Mouse (Mus musculus) forebrain, embryonic 14.5 days (tissue): ENCODE measurements around the gene Crb3. TPM values are rescaled to one million over a fixed set of nuclear protein-coding genes. Genes with fewer than 3 reads are reported as not detected.
"Not testable (repeated sequence)": the region's sequence is repeated elsewhere in the genome, so short reads cannot be mapped to it uniquely, and the experiment has no call there.

ENCODE experiments used
- ATAC-seq: fragments of 200-750 bp; cut with Nextera tagmentation; 2 replicates; pipeline ENCODE4 v1.8.0; 2017; ENCODE audit warnings: mild to moderate bottlenecking, moderate library complexity
- DNase-seq: peaks from one replicate; pipeline ENCODE4 v3.0.0-alpha.2; 2015; ENCODE audit warnings: low spot score
- H3K27ac ChIP-seq: fragments of 300-500 bp; sonication (generic); 2 replicates; pipeline ENCODE4 v1.5.1; 2014; ENCODE audit warnings: low read depth, mild to moderate bottlenecking, control low read depth, low read length, moderate library complexity
- H3K27me3 ChIP-seq: fragments of 300-500 bp; sonication (generic); replicated peaks from 2 replicates; pipeline ENCODE4 v1.6.1; 2014; ENCODE audit warnings: low read length, control low read depth, mixed read lengths; ENCODE audit not compliant: control insufficient read depth, insufficient read depth
- H3K36me3 ChIP-seq: fragments of 300-500 bp; sonication (generic); 2 replicates; pipeline ENCODE4 v1.6.1; 2014; ENCODE audit warnings: low read length, control low read depth; ENCODE audit not compliant: control insufficient read depth, insufficient read depth
- H3K4me1 ChIP-seq: fragments of 300-500 bp; sonication (generic); 2 replicates; pipeline ENCODE4 v1.6.1; 2014; ENCODE audit warnings: antibody characterized with exemption, low read length, control low read depth; ENCODE audit not compliant: control insufficient read depth, insufficient read depth
- H3K4me2 ChIP-seq: fragments of 300-500 bp; sonication (generic); 2 replicates; pipeline ENCODE4 v1.6.1; 2014; ENCODE audit warnings: mild to moderate bottlenecking, control low read depth, low read length
- H3K4me3 ChIP-seq: fragments of 300-500 bp; sonication (generic); 2 replicates; pipeline ENCODE4 v1.5.1; 2014; ENCODE audit warnings: low read depth, low read length, control low read depth
- H3K9ac ChIP-seq: fragments of 300-500 bp; sonication (generic); 2 replicates; pipeline ENCODE4 v1.6.1; 2014; ENCODE audit warnings: mild to moderate bottlenecking, low read length, control low read depth, moderate library complexity
- H3K9me3 ChIP-seq: fragments of 300-500 bp; sonication (generic); replicated peaks from 2 replicates; pipeline ENCODE4 v1.6.1; 2016; ENCODE audit warnings: low read length, control low read depth, mixed read lengths; ENCODE audit not compliant: control insufficient read depth
- WGBS: fragments of 180-500 bp; shearing (Covaris S2); extraction: QIAGEN DNeasy Blood & Tissue Kit; methylation state at CpG from one replicate; pipeline ENCODE4 v1.1.7; 2014; 5-methylcytosine and 5-hydroxymethylcytosine counted together
- polyA plus RNA-seq: library from polyadenylated mRNA; unstranded; fragments of >200 nt; fragmentation: Nextera tagmentation; extraction: Ambion mirVana; gene quantifications from 2 replicates; pipeline ENCODE4 v1.2.1, GENCODE M21; 2014

Gene Crb3
- polyA plus RNA-seq, 1 experiment from 2014 or later: 2.0 TPM

- H3K4me3 ChIP-seq: peak within 1 kb of the TSS; percentile 98
- peak; percentile 39 for DNase-seq
- peaks cover 10% of the 10 kb centered on the region for H3K4me1 ChIP-seq
- peaks cover 26% of the 10 kb centered on the region for H3K36me3 ChIP-seq
- peak within 1 kb of the TSS; percentile 95 for H3K27ac ChIP-seq
- no peak for ATAC-seq
- 1% methylated on average over 56 of the region's 99 CpGs for WGBS
- no peaks in the 10 kb centered on the region for H3K9me3 ChIP-seq
- no peaks in the 10 kb centered on the region for H3K27me3 ChIP-seq
- peak within 1 kb of the TSS; percentile 99 for H3K9ac ChIP-seq
- peak within 1 kb of the TSS; percentile 63 for H3K4me2 ChIP-seq
These were observed 27.8 kb upstream of the Crb3 start, which contains the start of gene Khsrp for GRCm38 (mm10) chr17:57030931-57031660. TSS of gene Khsrp (minus strand) at chr17:57031522.

GRCm38 (mm10) chr17:57031661-57032420 lies 27.1 kb upstream of the Crb3 start:
- H3K9ac ChIP-seq: peak overlapping the region; percentile 55
- no peaks in the 10 kb centered on the region for H3K27me3 ChIP-seq
- H3K4me1 ChIP-seq: peaks cover 10% of the 10 kb centered on the region
- H3K36me3 ChIP-seq: peaks cover 18% of the 10 kb centered on the region
- ATAC-seq (peak; percentile 98), DNase-seq (peak; percentile 100)
- peak overlapping the region; percentile 61 for H3K4me2 ChIP-seq
- H3K27ac ChIP-seq: peak overlapping the region; percentile 78
- H3K4me3 ChIP-seq: peak overlapping the region; percentile 37
- under 1% methylated on average over 38 of the region's 38 CpGs for WGBS
- no peaks in the 10 kb centered on the region for H3K9me3 ChIP-seq

- Histone ChIP-seq H3K4me2 (no peak overlapping the region), H3K4me3 (peak overlapping the region; percentile 37; the same call in 1 of the 2 replicates), H3K4me1 (peaks cover 10% of the 10 kb centered on the region), H3K9me3 (no peaks in the 10 kb centered on the region), H3K27me3 (no peaks in the 10 kb centered on the region), H3K27ac (no peak overlapping the region), H3K9ac (no peak overlapping the region), H3K36me3 (peaks cover 8% of the 10 kb centered on the region)
- DNase-seq: no peak
- ATAC-seq: no peak
- WGBS: 85% methylated on average over 4 of the region's 4 CpGs
These were observed 26.1 kb upstream of the Crb3 start for GRCm38 (mm10) chr17:57032854-57033253.

GRCm38 (mm10) chr17:57038978-57039377 lies 19.9 kb upstream of the Crb3 start:
- Histone ChIP-seq H3K27me3 (no peaks in the 10 kb centered on the region), H3K4me3 (no peak overlapping the region), H3K4me1 (no peaks in the 10 kb centered on the region), H3K36me3 (no peaks in the 10 kb centered on the region), H3K9me3 (no peaks in the 10 kb centered on the region), H3K4me2 (no peak overlapping the region), H3K27ac (no peak overlapping the region), H3K9ac (no peak overlapping the region)
- 43% methylated on average over 8 of the region's 8 CpGs for WGBS
- DNase-seq (no peak), ATAC-seq (no peak)

GRCm38 (mm10) chr17:57041554-57041953 lies 17.4 kb upstream of the Crb3 start, which contains the start of gene Slc25a41:
TSS of gene Slc25a41 (minus strand) at chr17:57041654.
- no peak for DNase-seq
- H3K9ac ChIP-seq: no peak within 1 kb of the TSS
- no peak within 1 kb of the TSS for H3K27ac ChIP-seq
- H3K4me1 ChIP-seq: no peaks in the 10 kb centered on the region
- H3K36me3 ChIP-seq: peaks cover 9% of the 10 kb centered on the region
- H3K9me3 ChIP-seq: no peaks in the 10 kb centered on the region
- no peak within 1 kb of the TSS for H3K4me3 ChIP-seq
- H3K27me3 ChIP-seq: no peaks in the 10 kb centered on the region
- no peak within 1 kb of the TSS for H3K4me2 ChIP-seq
- WGBS: 74% methylated on average over 8 of the region's 8 CpGs
- ATAC-seq: no peak

GRCm38 (mm10) chr17:57047406-57047805 lies 11.5 kb upstream of the Crb3 start:
- ATAC-seq: no peak
- 42% methylated on average over 5 of the region's 5 CpGs for WGBS
- H3K4me1 ChIP-seq: no peaks in the 10 kb centered on the region

GRCm38 (mm10) chr17:57048816-57049215 lies 10.1 kb upstream of the Crb3 start:
- no peak overlapping the region for H3K4me2 ChIP-seq
- H3K36me3 ChIP-seq: peaks cover 47% of the 10 kb centered on the region
- H3K9ac ChIP-seq: no peak overlapping the region
- peak; percentile 16; the same call in 1 of the 2 replicates for ATAC-seq
- DNase-seq: no peak
- H3K4me3 ChIP-seq: no peak overlapping the region
- H3K27ac ChIP-seq: no peak overlapping the region
- no peaks in the 10 kb centered on the region for H3K27me3 ChIP-seq
- WGBS: 94% methylated on average over 3 of the region's 3 CpGs
- H3K4me1 ChIP-seq: no peaks in the 10 kb centered on the region
- H3K9me3 ChIP-seq: no peaks in the 10 kb centered on the region

More at GRCm38 (mm10) chr17:57047406-57047805, 11.5 kb upstream of the Crb3 start:
- H3K4me3 ChIP-seq: no peak overlapping the region
- no peak for DNase-seq
- H3K4me2 ChIP-seq: no peak overlapping the region
- no peak overlapping the region for H3K27ac ChIP-seq
- H3K36me3 ChIP-seq: peaks cover 33% of the 10 kb centered on the region
- no peaks in the 10 kb centered on the region for H3K27me3 ChIP-seq
- no peak overlapping the region for H3K9ac ChIP-seq
- H3K9me3 ChIP-seq: no peaks in the 10 kb centered on the region

GRCm38 (mm10) chr17:57051679-57052078 lies 7.2 kb upstream of the Crb3 start:
- H3K9me3 ChIP-seq, H3K27me3 ChIP-seq, ATAC-seq, H3K4me2 ChIP-seq, H3K4me1 ChIP-seq, H3K4me3 ChIP-seq, H3K27ac ChIP-seq, DNase-seq, H3K9ac ChIP-seq: not testable (repeated sequence)
- 80% methylated on average over 4 of the region's 4 CpGs for WGBS
- peaks cover 62% of the 10 kb centered on the region for H3K36me3 ChIP-seq

GRCm38 (mm10) chr17:57056246-57056645 lies 2.7 kb upstream of the Crb3 start:
- WGBS: 93% methylated on average over 3 of the region's 3 CpGs
- DNase-seq: no peak
- Histone ChIP-seq H3K9me3 (no peaks in the 10 kb centered on the region), H3K9ac (no peak overlapping the region), H3K27me3 (peaks cover 3% of the 10 kb centered on the region), H3K4me2 (no peak overlapping the region), H3K36me3 (peaks cover 45% of the 10 kb centered on the region), H3K27ac (no peak overlapping the region), H3K4me1 (peaks cover 12% of the 10 kb centered on the region), H3K4me3 (no peak overlapping the region)
- ATAC-seq: no peak
